Mouse (Mus musculus): ENCODE measurements at regions not wholly inside any gene's neighbourhood (a gene's known extent, or its start where the extent isn't known, plus 50 kb on each side); places are given as distances from the start of the nearest gene placed in this dataset.

- Histone ChIP-seq H3K27ac (no peak overlapping the region), H3K9me3 (ENCODE audit: low read length) (no peaks in the 10 kb centered on the region), H3K27me3 (ENCODE audit: insufficient read depth, low read length) (no peaks in the 10 kb centered on the region), H3K4me1 (ENCODE audit: insufficient read depth, low read length) (no peaks in the 10 kb centered on the region), H3K36me3 (ENCODE audit: insufficient read depth, low read length) (no peaks in the 10 kb centered on the region), H3K4me3 (ENCODE audit: low read length) (no peak overlapping the region), H3K4me2 (ENCODE audit: low read depth, low read length) (no peak overlapping the region), H3K9ac (replicated peaks; ENCODE audit: low read length) (no peak overlapping the region)
- no peak for TF ChIP-seq CTCF (IDR thresholded peaks at IDR 0.05; ENCODE audit: low read depth)
- WGBS = 81% methylated on average over 4 of the region's 4 CpGs
- DNase-seq (ENCODE audit: low spot score) (no peak), ATAC-seq (no peak)
Observed at GRCm38 (mm10) chr17:83160296-83160695, 54.8 kb upstream of the Pkdcc start.

GRCm38 (mm10) chr17:83161731-83162130 lies 53.4 kb upstream of the Pkdcc start:
- Histone ChIP-seq H3K36me3 (ENCODE audit: insufficient read depth, low read length) (no peaks in the 10 kb centered on the region), H3K4me2 (ENCODE audit: low read depth, low read length) (no peak overlapping the region), H3K4me1 (ENCODE audit: insufficient read depth, low read length) (no peaks in the 10 kb centered on the region; the same call in none of the 2 replicates), H3K9me3 (ENCODE audit: low read length) (no peaks in the 10 kb centered on the region), H3K27ac (no peak overlapping the region), H3K27me3 (ENCODE audit: insufficient read depth, low read length) (no peaks in the 10 kb centered on the region), H3K4me3 (ENCODE audit: low read length) (no peak overlapping the region), H3K9ac (replicated peaks; ENCODE audit: low read length) (no peak overlapping the region)
- DNase-seq (ENCODE audit: low spot score) (no peak), ATAC-seq (no peak)
- no peak for TF ChIP-seq CTCF (IDR thresholded peaks at IDR 0.05; ENCODE audit: low read depth)
- WGBS = 81% methylated on average over 2 of the region's 2 CpGs

GRCm38 (mm10) chr17:83163952-83164560 lies 51.0 kb upstream of the Pkdcc start:
- no peak for TF ChIP-seq CTCF (IDR thresholded peaks at IDR 0.05; ENCODE audit: low read depth)
- no peaks in the 10 kb centered on the region for H3K9me3 ChIP-seq (ENCODE audit: low read length)
- H3K27me3 ChIP-seq (ENCODE audit: insufficient read depth, low read length) = no peaks in the 10 kb centered on the region
- H3K27ac ChIP-seq = no peak overlapping the region
- no peak overlapping the region for H3K4me2 ChIP-seq (ENCODE audit: low read depth, low read length)
- 45% methylated on average over 9 of the region's 9 CpGs for WGBS
- H3K36me3 ChIP-seq (ENCODE audit: insufficient read depth, low read length) = no peaks in the 10 kb centered on the region
- DNase-seq (ENCODE audit: low spot score) = no peak
- no peaks in the 10 kb centered on the region; the same call in none of the 2 replicates for H3K4me1 ChIP-seq (ENCODE audit: insufficient read depth, low read length)
- H3K4me3 ChIP-seq (ENCODE audit: low read length) = no peak overlapping the region
- no peak overlapping the region for H3K9ac ChIP-seq (replicated peaks; ENCODE audit: low read length)
- ATAC-seq = no peak

- ATAC-seq = no peak
- no peaks in the 10 kb centered on the region for H3K9me3 ChIP-seq (ENCODE audit: low read length)
- 23% methylated on average over 4 of the region's 4 CpGs for WGBS
- H3K4me2 ChIP-seq (ENCODE audit: low read depth, low read length) = no peak overlapping the region
- TF ChIP-seq CTCF (IDR thresholded peaks at IDR 0.05; ENCODE audit: low read depth) = no peak
- H3K4me1 ChIP-seq (ENCODE audit: insufficient read depth, low read length) = no peaks in the 10 kb centered on the region; the same call in none of the 2 replicates
- H3K9ac ChIP-seq (replicated peaks; ENCODE audit: low read length) = no peak overlapping the region
- no peaks in the 10 kb centered on the region for H3K36me3 ChIP-seq (ENCODE audit: insufficient read depth, low read length)
- no peak overlapping the region for H3K27ac ChIP-seq
- no peak overlapping the region for H3K4me3 ChIP-seq (ENCODE audit: low read length)
- no peaks in the 10 kb centered on the region for H3K27me3 ChIP-seq (ENCODE audit: insufficient read depth, low read length)
- DNase-seq (ENCODE audit: low spot score) = no peak
Observed at GRCm38 (mm10) chr17:83164728-83165127, 50.4 kb upstream of the Pkdcc start.

- no peak for DNase-seq (ENCODE audit: low spot score)
Observed at GRCm38 (mm10) chr17:83165140-83165539, 50.0 kb upstream of the Pkdcc start.

More at GRCm38 (mm10) chr17:83165140-83165539, 50.0 kb upstream of the Pkdcc start:
- no peaks in the 10 kb centered on the region for H3K27me3 ChIP-seq (ENCODE audit: insufficient read depth, low read length)
- H3K4me1 ChIP-seq (ENCODE audit: insufficient read depth, low read length) = no peaks in the 10 kb centered on the region; the same call in none of the 2 replicates
- no peaks in the 10 kb centered on the region for H3K9me3 ChIP-seq (ENCODE audit: low read length)
- no peak overlapping the region for H3K27ac ChIP-seq
- WGBS = 69% methylated on average over 4 of the region's 4 CpGs
- TF ChIP-seq CTCF (IDR thresholded peaks at IDR 0.05; ENCODE audit: low read depth) = no peak
- H3K4me2 ChIP-seq (ENCODE audit: low read depth, low read length) = no peak overlapping the region
- H3K36me3 ChIP-seq (ENCODE audit: insufficient read depth, low read length) = no peaks in the 10 kb centered on the region
- no peak overlapping the region for H3K9ac ChIP-seq (replicated peaks; ENCODE audit: low read length)
- no peak for ATAC-seq
- H3K4me3 ChIP-seq (ENCODE audit: low read length) = no peak overlapping the region

All from hindbrain, postnatal 0 days (tissue).